Mouse (Mus musculus) neural tube, embryonic 13.5 days (tissue): ENCODE measurements at regions not wholly inside any gene's neighbourhood (a gene's known extent, or its start where the extent isn't known, plus 50 kb on each side); places are given as distances from the start of the nearest gene placed in this dataset.

Experiments used
- ATAC-seq: fragments of 200-750 bp; cut with Nextera tagmentation; 2 replicates; pipeline ENCODE4 v1.8.0; 2017; ENCODE audit warnings: low read depth, mild to moderate bottlenecking, moderate TSS enrichment, moderate library complexity
- H3K27ac ChIP-seq: fragments of 300-500 bp; sonication (generic); replicated peaks from 2 replicates; pipeline ENCODE4 v1.5.1; 2015; ENCODE audit warnings: moderate library complexity, mild to moderate bottlenecking, inconsistent platforms
- H3K27me3 ChIP-seq: fragments of 300-500 bp; sonication (generic); 2 replicates; pipeline ENCODE4 v1.6.1; 2015; ENCODE audit warnings: mild to moderate bottlenecking, inconsistent platforms
- H3K36me3 ChIP-seq: fragments of 300-500 bp; sonication (generic); 2 replicates; pipeline ENCODE4 v1.6.1; 2015; ENCODE audit warnings: mild to moderate bottlenecking, inconsistent platforms
- H3K4me1 ChIP-seq: fragments of 300-500 bp; sonication (generic); replicated peaks from 2 replicates; pipeline ENCODE4 v1.6.1; 2015; ENCODE audit warnings: inconsistent platforms
- H3K4me2 ChIP-seq: fragments of 300-500 bp; sonication (generic); 2 replicates; pipeline ENCODE4 v1.6.1; 2015; ENCODE audit warnings: inconsistent platforms, mild to moderate bottlenecking, moderate library complexity
- H3K4me3 ChIP-seq: fragments of 300-500 bp; sonication (generic); 2 replicates; pipeline ENCODE4 v1.5.1; 2015; ENCODE audit warnings: mild to moderate bottlenecking, inconsistent platforms
- H3K9ac ChIP-seq: fragments of 300-500 bp; sonication (generic); 2 replicates; pipeline ENCODE4 v1.6.1; 2015; ENCODE audit warnings: moderate library complexity, mild to moderate bottlenecking, inconsistent platforms
- H3K9me3 ChIP-seq: fragments of 300-500 bp; sonication (generic); 2 replicates; pipeline ENCODE4 v1.6.1; 2016; ENCODE audit warnings: inconsistent platforms
- WGBS: fragments of 180-500 bp; shearing (Covaris S2); methylation state at CpG from one replicate; pipeline ENCODE4 v1.1.7; 2015; 5-methylcytosine and 5-hydroxymethylcytosine counted together

DNA sequence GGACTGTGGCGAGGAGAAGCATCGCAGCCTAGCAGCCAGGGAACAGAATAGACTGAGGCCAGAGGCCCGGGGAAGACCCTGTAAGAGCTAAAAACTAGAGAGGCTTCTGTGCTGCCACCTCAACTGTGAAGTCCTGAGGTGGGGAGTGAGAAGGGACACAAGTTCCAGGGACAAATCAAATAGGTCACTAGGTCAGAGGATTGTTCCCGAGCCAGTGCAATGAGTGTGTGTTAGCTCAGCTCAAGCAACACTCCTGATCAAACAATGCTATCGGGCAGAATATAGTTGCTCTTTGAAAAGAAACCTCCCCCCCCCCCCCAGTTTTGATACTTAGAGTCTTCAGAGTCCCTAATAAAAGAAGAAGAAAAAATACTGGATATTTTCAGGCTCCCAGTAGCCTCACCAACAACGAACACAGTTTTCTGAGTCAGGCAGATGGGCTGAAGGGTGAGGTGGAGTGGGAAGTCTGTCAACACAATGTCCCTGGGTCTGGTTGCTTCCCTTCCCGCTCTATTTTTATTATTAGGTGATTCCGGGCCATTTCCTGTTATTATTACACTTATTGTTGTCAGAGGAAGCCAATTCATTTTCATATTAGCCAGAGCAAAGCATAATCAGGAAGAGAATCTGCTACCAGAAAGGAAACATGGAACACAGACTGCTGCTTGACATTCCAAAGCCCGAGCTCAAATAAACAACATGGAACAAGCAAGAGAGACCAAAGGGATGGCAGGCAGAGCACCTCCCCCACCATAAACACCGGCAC lies 332.9 kb downstream of the 1500009L16Rik start:
- H3K27me3 ChIP-seq, result no peaks in the 10 kb centered on the region
- no peak overlapping the region for H3K27ac ChIP-seq
- no peak for ATAC-seq
- no peaks in the 10 kb centered on the region for H3K36me3 ChIP-seq
- peaks cover 29% of the 10 kb centered on the region for H3K4me1 ChIP-seq
- H3K9ac ChIP-seq, result no peak overlapping the region
- no peaks in the 10 kb centered on the region for H3K9me3 ChIP-seq
- no peak overlapping the region for H3K4me3 ChIP-seq
- H3K4me2 ChIP-seq, result no peak overlapping the region
- WGBS, result 75% methylated on average over 10 of the region's 10 CpGs

DNA sequence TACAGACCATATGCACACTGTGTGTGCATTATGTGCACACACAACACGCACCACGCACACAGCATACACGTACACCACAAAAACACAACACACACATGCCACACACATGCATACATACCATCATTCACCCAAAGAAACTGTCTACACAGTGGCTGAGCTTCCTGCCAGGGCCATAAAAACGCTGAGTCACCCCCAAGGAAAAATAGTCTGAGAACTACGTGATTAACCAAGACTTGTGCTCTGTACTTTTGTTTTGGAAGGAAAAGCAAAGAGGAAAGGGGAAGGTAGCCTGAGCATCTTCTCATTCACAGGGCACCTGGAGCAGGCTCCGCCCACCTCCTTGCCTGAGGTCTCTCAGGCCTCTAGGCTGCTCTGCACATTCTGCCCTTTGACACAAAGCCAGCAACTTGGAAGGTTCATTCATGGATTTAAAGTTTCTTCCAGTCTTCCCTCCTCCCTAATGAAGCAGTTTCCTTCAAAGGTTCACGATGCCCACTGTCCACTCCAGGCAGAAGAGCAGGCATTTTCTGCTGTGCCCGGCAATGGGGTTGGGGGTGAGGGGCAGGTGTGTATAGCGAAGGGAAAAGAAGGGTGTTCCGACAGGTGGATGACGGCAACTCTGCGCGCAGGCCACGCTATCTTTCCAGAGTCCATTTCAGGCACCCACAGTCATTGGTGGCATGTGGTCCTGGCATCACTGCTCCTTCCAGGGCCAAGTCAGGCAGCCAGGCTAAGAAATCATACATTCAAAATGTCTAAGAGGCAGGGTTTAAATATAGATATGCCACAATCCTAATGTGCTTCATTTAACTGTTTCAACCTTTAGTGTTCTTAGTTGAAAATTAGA lies 333.9 kb downstream of the 1500009L16Rik start:
- Histone ChIP-seq H3K27me3 (no peaks in the 10 kb centered on the region), H3K9ac (no peak overlapping the region), H3K4me2 (no peak overlapping the region), H3K4me1 (peaks cover 38% of the 10 kb centered on the region), H3K4me3 (no peak overlapping the region), H3K9me3 (no peaks in the 10 kb centered on the region), H3K27ac (no peak overlapping the region), H3K36me3 (no peaks in the 10 kb centered on the region)
- 86% methylated on average over 14 of the region's 14 CpGs for WGBS
- no peak for ATAC-seq

DNA sequence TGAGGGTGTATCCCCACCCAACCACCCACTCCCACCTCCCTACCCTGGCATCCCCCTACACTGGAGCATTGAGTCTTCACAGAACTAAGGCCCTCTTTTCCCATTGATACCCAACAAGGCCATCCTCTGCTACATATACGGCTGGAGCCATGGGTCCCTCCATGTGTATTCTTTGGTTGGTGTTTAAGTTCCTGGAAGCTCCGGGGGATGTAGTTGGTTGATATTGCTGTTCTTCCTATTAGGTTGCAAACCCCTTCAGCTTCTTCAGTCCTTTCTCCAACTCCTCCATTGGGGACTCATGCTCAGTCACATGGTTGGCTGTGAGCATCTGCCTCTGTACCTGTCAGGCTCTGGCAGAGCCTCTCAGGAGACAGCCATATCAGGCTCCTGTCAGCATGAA lies 335.6 kb downstream of the 1500009L16Rik start:
- Histone ChIP-seq H3K27me3 (no peaks in the 10 kb centered on the region), H3K9me3 (no peaks in the 10 kb centered on the region), H3K36me3 (no peaks in the 10 kb centered on the region), H3K4me3 (no peak overlapping the region), H3K4me2 (no peak overlapping the region), H3K27ac (no peak overlapping the region), H3K9ac (no peak overlapping the region), H3K4me1 (peaks cover 38% of the 10 kb centered on the region)
- no peak for ATAC-seq
- 95% methylated on average over 2 of the region's 2 CpGs for WGBS

GRCm38 (mm10) chr10:84059646-84060491 lies 337.2 kb downstream of the 1500009L16Rik start:
- 30% methylated on average over 9 of the region's 9 CpGs for WGBS
- no peaks in the 10 kb centered on the region for H3K9me3 ChIP-seq
- ATAC-seq, result peak; percentile 64
- H3K4me2 ChIP-seq, result no peak overlapping the region
- no peak overlapping the region for H3K9ac ChIP-seq
- peaks cover 31% of the 10 kb centered on the region for H3K4me1 ChIP-seq
- H3K27me3 ChIP-seq, result no peaks in the 10 kb centered on the region
- no peak overlapping the region for H3K4me3 ChIP-seq
- peak overlapping the region; percentile 49; the same call in 1 of the 2 replicates for H3K27ac ChIP-seq
- H3K36me3 ChIP-seq, result no peaks in the 10 kb centered on the region

DNA sequence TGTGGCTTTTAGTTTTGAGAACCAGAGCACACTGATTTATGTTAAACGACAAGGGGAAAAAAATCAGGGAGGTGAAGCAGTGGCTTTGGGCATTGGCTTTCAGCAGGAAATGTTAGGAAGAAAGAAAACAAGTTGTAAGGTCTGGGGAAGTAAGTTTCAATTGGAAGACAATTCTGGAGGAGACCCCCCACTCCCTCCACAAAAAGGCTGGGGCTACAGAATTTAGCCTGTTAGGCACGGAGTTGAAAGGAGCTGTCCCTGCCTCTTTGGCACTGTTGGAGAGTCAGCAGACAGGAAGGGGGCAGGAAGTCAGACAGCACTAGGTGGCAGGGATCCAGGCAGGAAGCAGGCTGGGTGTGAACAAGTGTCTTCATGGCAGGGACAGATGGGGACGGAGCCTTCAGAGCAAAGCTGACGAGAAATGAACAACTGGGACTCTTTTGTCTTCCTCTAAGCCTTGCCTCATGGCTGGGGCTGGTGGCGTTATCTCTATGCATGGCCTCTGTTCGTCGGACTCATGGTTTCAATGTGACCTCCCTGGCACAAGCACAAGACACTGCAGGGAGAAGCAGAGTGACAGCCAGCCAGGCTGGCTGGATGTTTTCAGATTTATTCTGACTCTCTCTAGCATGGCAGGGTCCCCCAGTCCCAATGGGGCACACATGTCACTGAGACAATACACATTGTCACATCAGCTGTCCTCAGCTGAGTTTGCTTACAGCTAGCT lies 338.0 kb downstream of the 1500009L16Rik start:
- no peaks in the 10 kb centered on the region for H3K9me3 ChIP-seq
- H3K9ac ChIP-seq, result no peak overlapping the region
- peak overlapping the region; percentile 21; the same call in 1 of the 2 replicates for H3K4me2 ChIP-seq
- no peaks in the 10 kb centered on the region for H3K36me3 ChIP-seq
- WGBS, result 7% methylated on average over 7 of the region's 7 CpGs
- no peaks in the 10 kb centered on the region for H3K27me3 ChIP-seq
- ATAC-seq, result peak; percentile 89
- H3K4me3 ChIP-seq, result no peak overlapping the region
- peak overlapping the region; percentile 49 for H3K27ac ChIP-seq
- H3K4me1 ChIP-seq, result peaks cover 25% of the 10 kb centered on the region

DNA sequence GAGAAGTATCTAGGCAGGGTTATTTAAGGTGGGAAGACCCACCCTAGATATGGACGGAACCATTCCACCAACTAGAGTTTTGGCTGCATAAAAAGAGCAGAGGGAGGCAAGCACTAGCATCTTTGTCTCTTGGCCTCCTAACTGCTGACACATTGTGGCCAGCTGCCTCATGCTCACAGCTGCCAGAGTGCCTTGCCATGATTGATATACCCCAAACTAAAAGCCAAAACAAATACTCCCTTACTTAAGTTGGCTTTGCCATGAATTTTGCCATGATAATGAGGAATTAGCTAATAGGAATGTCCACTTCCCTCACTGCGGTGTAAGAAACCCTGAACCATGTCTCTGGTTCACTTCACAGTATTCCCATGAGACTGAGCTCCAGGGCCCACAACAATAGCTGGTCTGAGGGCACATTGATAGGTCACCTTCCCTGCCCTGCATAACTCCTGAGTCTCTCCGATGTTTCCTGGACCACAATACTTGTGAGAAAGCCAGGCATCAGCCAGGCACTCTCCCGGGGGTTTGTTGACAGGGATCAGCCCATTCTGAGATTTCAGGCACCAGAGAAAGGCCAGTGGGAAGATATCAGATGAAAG lies 344.5 kb downstream of the 1500009L16Rik start:
- no peak overlapping the region for H3K9ac ChIP-seq
- H3K9me3 ChIP-seq, result no peaks in the 10 kb centered on the region
- H3K4me2 ChIP-seq, result no peak overlapping the region
- no peaks in the 10 kb centered on the region for H3K36me3 ChIP-seq
- no peak overlapping the region for H3K4me3 ChIP-seq
- WGBS, result 82% methylated on average over 4 of the region's 4 CpGs
- no peak for ATAC-seq
- no peak overlapping the region for H3K27ac ChIP-seq
- no peaks in the 10 kb centered on the region for H3K27me3 ChIP-seq
- no peaks in the 10 kb centered on the region for H3K4me1 ChIP-seq

GRCm38 (mm10) chr10:84069806-84070205 lies 347.1 kb downstream of the 1500009L16Rik start:
- Histone ChIP-seq H3K9ac (no peak overlapping the region), H3K4me2 (no peak overlapping the region), H3K4me1 (peaks cover 7% of the 10 kb centered on the region), H3K27me3 (no peaks in the 10 kb centered on the region), H3K4me3 (no peak overlapping the region), H3K36me3 (no peaks in the 10 kb centered on the region), H3K27ac (no peak overlapping the region), H3K9me3 (no peaks in the 10 kb centered on the region)
- no peak for ATAC-seq
- WGBS, result 85% methylated on average over 9 of the region's 9 CpGs

GRCm38 (mm10) chr10:84072866-84073483 lies 350.3 kb downstream of the 1500009L16Rik start:
- no peaks in the 10 kb centered on the region for H3K36me3 ChIP-seq
- H3K27me3 ChIP-seq, result no peaks in the 10 kb centered on the region
- peaks cover 9% of the 10 kb centered on the region; the same call in 1 of the 2 replicates for H3K9me3 ChIP-seq
- peaks cover 7% of the 10 kb centered on the region for H3K4me1 ChIP-seq
- 0 out of 2 replicates have a peak, but pooled peaks have one; percentile 15 for ATAC-seq
- H3K27ac ChIP-seq, result no peak overlapping the region
- H3K4me2 ChIP-seq, result no peak overlapping the region
- WGBS, result 31% methylated on average over 12 of the region's 12 CpGs
- H3K4me3 ChIP-seq, result no peak overlapping the region
- H3K9ac ChIP-seq, result no peak overlapping the region

DNA sequence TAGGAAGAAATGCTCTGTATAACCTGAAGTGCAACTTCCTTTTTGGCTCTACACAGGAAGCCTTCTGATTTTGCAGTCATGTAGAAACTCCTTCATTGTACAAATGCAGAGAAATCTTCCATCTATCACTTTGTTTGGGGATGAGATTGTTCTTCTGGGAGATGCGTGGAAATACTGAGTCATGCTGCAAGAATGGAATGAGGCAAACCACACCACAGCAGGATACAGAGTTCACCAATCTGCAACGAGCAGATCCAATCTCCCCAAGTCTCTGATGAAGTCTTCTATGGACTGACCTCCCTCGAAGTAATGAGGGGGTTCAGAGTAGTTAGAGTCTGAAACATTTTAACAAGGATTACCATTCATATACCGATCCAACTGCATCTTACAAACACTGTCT lies 352.9 kb downstream of the 1500009L16Rik start:
- H3K27ac ChIP-seq, result no peak overlapping the region
- no peak for ATAC-seq
- 75% methylated on average over 4 of the region's 4 CpGs for WGBS
- no peaks in the 10 kb centered on the region for H3K27me3 ChIP-seq
- peaks cover 7% of the 10 kb centered on the region for H3K4me1 ChIP-seq
- no peaks in the 10 kb centered on the region for H3K36me3 ChIP-seq
- no peak overlapping the region for H3K4me2 ChIP-seq
- no peak overlapping the region for H3K4me3 ChIP-seq
- H3K9me3 ChIP-seq, result peaks cover 9% of the 10 kb centered on the region; the same call in 1 of the 2 replicates
- H3K9ac ChIP-seq, result no peak overlapping the region

DNA sequence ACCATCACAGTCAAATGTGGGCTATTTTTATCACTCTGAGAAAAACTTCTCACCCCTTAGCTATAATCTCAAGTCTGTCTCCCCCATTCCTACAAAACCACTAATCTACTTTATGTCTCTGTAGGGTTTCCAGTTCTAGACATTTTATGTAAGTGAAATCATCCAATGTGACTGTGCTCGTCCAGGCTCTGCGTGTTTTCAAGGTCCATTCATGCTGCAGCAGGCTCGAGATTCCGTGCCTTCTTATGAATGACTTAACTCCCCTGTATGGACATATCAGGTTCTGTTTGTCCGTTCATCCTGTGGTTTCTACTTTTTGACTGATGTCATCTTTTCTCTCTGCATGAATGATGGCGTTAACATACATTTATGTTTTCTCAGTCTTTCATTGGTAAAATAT lies 357.6 kb downstream of the 1500009L16Rik start:
- no peak for ATAC-seq

More for the DNA sequence above, 357.6 kb downstream of the 1500009L16Rik start:
- no peak overlapping the region for H3K4me2 ChIP-seq
- H3K9ac ChIP-seq, result no peak overlapping the region
- H3K9me3 ChIP-seq, result peaks cover 9% of the 10 kb centered on the region; the same call in 1 of the 2 replicates
- H3K27me3 ChIP-seq, result no peaks in the 10 kb centered on the region
- H3K4me1 ChIP-seq, result peaks cover 18% of the 10 kb centered on the region; the same call in 1 of the 2 replicates
- H3K36me3 ChIP-seq, result no peaks in the 10 kb centered on the region
- H3K27ac ChIP-seq, result no peak overlapping the region
- no peak overlapping the region for H3K4me3 ChIP-seq
- WGBS, result 81% methylated on average over 6 of the region's 6 CpGs
